Mouse (Mus musculus): ENCODE results near the gene Rce1. TPM values are rescaled to one million over a fixed set of nuclear protein-coding genes. Genes with fewer than 3 reads are reported as not detected.

Rce1 gene
- total RNA-seq, 1 experiment, result 63.6 TPM

GRCm38 (mm10) chr19:4628819-4629218 is 3.4 kb upstream of the Rce1 start:
- H3K36me3 ChIP-seq (ENCODE audit: control insufficient read depth, insufficient read depth, low read length, poor library complexity, severe bottlenecking), result peaks cover 3% of the 10 kb centered on the region; the same call in 1 of the 2 replicates
- DNase-seq (ENCODE audit: low read depth, low spot score), result peak; percentile 81
- no peaks in the 10 kb centered on the region for H3K9me3 ChIP-seq (ENCODE audit: control insufficient read depth, insufficient read depth, low read depth, low read length)
- no peak overlapping the region for H3K9ac ChIP-seq (ENCODE audit: insufficient read depth, low read depth, low read length, poor library complexity, severe bottlenecking)
- TF ChIP-seq ZNF384 (IDR thresholded peaks at IDR 0.05; ENCODE audit: low read depth, low read length) (peak; percentile 91), ZC3H11A (IDR thresholded peaks at IDR 0.05; ENCODE audit: borderline replicate concordance, low read depth, low read length) (peak; percentile 46; the same call in 1 of the 2 replicates), HCFC1 (IDR thresholded peaks at IDR 0.05; ENCODE audit: borderline replicate concordance, insufficient read depth, low read length) (no peak), CHD2 (IDR thresholded peaks at IDR 0.05; ENCODE audit: low read depth, low read length) (no peak)
- no peak overlapping the region for H3K27ac ChIP-seq (ENCODE audit: insufficient read depth, low read depth, low read length, poor library complexity, severe bottlenecking)
- in situ Hi-C loops (cut with MboI; ENCODE audit: low sequenced_read_pairs in 2 of 2, unreplicated experiment in 2 of 2), result loop anchor here (25.0 kb wide), 3 partner anchors 108 to 358 kb away; partner anchors contain the start of genes Mrpl11 (in 1 of the 2) and Npas4 (in 1 of the 2)
- peaks cover 0 to 6% of the 10 kb centered on the region in 2 experiments; a peak in 1 of 4 replicates for H3K4me1 ChIP-seq (ENCODE audit: control insufficient read depth in 2 of 2, insufficient read depth in 2 of 2, low read length in 2 of 2, poor library complexity in 1 of 2)
- no peak overlapping the region for H3K4me3 ChIP-seq (ENCODE audit: insufficient read depth in 1 of 2, low read depth in 1 of 2, low read length in 2 of 2, poor library complexity in 1 of 2, severe bottlenecking in 1 of 2)

DNA sequence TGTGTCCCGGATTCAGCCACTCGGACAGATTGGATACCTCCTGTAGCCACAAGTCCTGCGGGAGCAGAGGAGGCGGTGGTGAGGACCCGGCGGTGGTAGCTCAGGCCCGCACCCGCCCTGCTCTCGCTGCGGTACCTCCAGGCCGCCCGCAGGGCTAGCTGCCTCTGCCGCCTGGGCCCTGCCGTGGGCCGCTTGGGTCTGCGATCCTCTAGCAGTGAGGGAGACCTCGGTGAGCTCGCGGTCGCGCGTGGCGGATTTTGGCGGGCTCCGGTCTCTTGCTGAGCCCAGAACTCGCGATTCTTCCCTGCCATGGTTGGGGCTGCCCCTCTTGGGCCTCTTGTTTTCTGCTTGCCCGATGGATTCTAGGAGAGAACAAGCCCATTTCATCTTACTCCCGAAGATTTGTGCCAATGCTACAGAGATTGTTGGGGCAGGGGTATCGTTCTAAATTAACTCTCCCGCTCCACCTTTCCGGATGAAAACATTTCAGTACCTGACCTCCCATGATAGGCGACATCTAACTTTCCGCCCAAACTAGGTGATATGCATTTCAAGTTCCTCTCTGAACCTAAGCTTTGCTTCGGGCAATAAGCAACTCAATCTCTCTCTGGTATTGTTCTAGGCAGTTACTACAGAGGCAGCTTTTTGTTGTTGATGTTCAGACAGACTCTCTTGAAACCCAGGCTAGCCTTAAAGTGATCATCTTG is 541 bp upstream of the Rce1 start:
- H3K4me1 ChIP-seq (ENCODE audit: control insufficient read depth in 2 of 2, insufficient read depth in 2 of 2, low read length in 2 of 2, poor library complexity in 1 of 2), result peaks cover 0 to 6% of the 10 kb centered on the region in 2 experiments; a peak in 1 of 4 replicates
- H3K36me3 ChIP-seq (ENCODE audit: control insufficient read depth, insufficient read depth, low read length, poor library complexity, severe bottlenecking), result peaks cover 19% of the 10 kb centered on the region
- in situ Hi-C loops (cut with MboI; ENCODE audit: low sequenced_read_pairs in 2 of 2, unreplicated experiment in 2 of 2), result loop anchor here (25.0 kb wide), 3 partner anchors 111 to 361 kb away; partner anchors contain the start of genes Mrpl11 (in 1 of the 2) and Npas4 (in 1 of the 2)
- TF ChIP-seq CHD2 (IDR thresholded peaks at IDR 0.05; ENCODE audit: low read depth, low read length) (peak; percentile 55), ZC3H11A (IDR thresholded peaks at IDR 0.05; ENCODE audit: borderline replicate concordance, low read depth, low read length) (no peak)
- peak overlapping the region; percentile 68 for H3K27ac ChIP-seq (ENCODE audit: insufficient read depth, low read depth, low read length, poor library complexity, severe bottlenecking)
- H3K9me3 ChIP-seq (ENCODE audit: control insufficient read depth, insufficient read depth, low read depth, low read length), result no peaks in the 10 kb centered on the region
- H3K4me3 ChIP-seq (ENCODE audit: insufficient read depth in 1 of 2, low read depth in 1 of 2, low read length in 2 of 2, poor library complexity in 1 of 2, severe bottlenecking in 1 of 2), result peak overlapping the region; percentile 96 to 99
- H3K9ac ChIP-seq (ENCODE audit: insufficient read depth, low read depth, low read length, poor library complexity, severe bottlenecking), result peak overlapping the region; percentile 98
- DNase-seq (ENCODE audit: low read depth, low spot score), result no peak

GRCm38 (mm10) chr19:4624406-4625178 is 849 bp downstream of the Rce1 start:
- Histone ChIP-seq H3K4me1 (ENCODE audit: control insufficient read depth in 2 of 2, insufficient read depth in 2 of 2, low read length in 2 of 2, poor library complexity in 1 of 2) (peaks cover 0 to 8% of the 10 kb centered on the region in 2 experiments; a peak in 1 of 4 replicates), H3K9ac (ENCODE audit: insufficient read depth, low read depth, low read length, poor library complexity, severe bottlenecking) (peak overlapping the region; percentile 98), H3K27ac (ENCODE audit: insufficient read depth, low read depth, low read length, poor library complexity, severe bottlenecking) (no peak overlapping the region), H3K9me3 (ENCODE audit: control insufficient read depth, insufficient read depth, low read depth, low read length) (no peaks in the 10 kb centered on the region), H3K4me3 (ENCODE audit: insufficient read depth in 1 of 2, low read depth in 1 of 2, low read length in 2 of 2, poor library complexity in 1 of 2, severe bottlenecking in 1 of 2) (peak overlapping the region; percentile 96 to 99), H3K36me3 (ENCODE audit: control insufficient read depth, insufficient read depth, low read length, poor library complexity, severe bottlenecking) (peaks cover 20% of the 10 kb centered on the region)
- DNase-seq (ENCODE audit: low read depth, low spot score), result no peak
- TF ChIP-seq HCFC1 (IDR thresholded peaks at IDR 0.05; ENCODE audit: borderline replicate concordance, insufficient read depth, low read length) (no peak), CHD2 (IDR thresholded peaks at IDR 0.05; ENCODE audit: low read depth, low read length) (no peak), ZC3H11A (IDR thresholded peaks at IDR 0.05; ENCODE audit: borderline replicate concordance, low read depth, low read length) (no peak), MAFK (IDR thresholded peaks at IDR 0.05; ENCODE audit: insufficient read depth, low read depth, low read length) (no peak), ZNF384 (IDR thresholded peaks at IDR 0.05; ENCODE audit: low read depth, low read length) (no peak)
- in situ Hi-C loops (cut with MboI; ENCODE audit: low sequenced_read_pairs in 2 of 2, unreplicated experiment in 2 of 2), result loop anchor here (25.0 kb wide), 3 partner anchors 113 to 363 kb away; partner anchors contain the start of genes Mrpl11 (in 1 of the 2) and Npas4 (in 1 of the 2)

- peaks cover 0 to 10% of the 10 kb centered on the region in 2 experiments; a peak in 1 of 4 replicates for H3K4me1 ChIP-seq (ENCODE audit: control insufficient read depth in 2 of 2, insufficient read depth in 2 of 2, low read length in 2 of 2, poor library complexity in 1 of 2)
- H3K9me3 ChIP-seq (ENCODE audit: control insufficient read depth, insufficient read depth, low read depth, low read length), result no peaks in the 10 kb centered on the region
- no peak overlapping the region for H3K9ac ChIP-seq (ENCODE audit: insufficient read depth, low read depth, low read length, poor library complexity, severe bottlenecking)
- H3K36me3 ChIP-seq (ENCODE audit: control insufficient read depth, insufficient read depth, low read length, poor library complexity, severe bottlenecking), result peaks cover 20% of the 10 kb centered on the region
- H3K4me3 ChIP-seq (ENCODE audit: insufficient read depth in 1 of 2, low read depth in 1 of 2, low read length in 2 of 2, poor library complexity in 1 of 2, severe bottlenecking in 1 of 2), result no peak overlapping the region
- TF ChIP-seq ZNF384 (IDR thresholded peaks at IDR 0.05; ENCODE audit: low read depth, low read length), result no peak
- H3K27ac ChIP-seq (ENCODE audit: insufficient read depth, low read depth, low read length, poor library complexity, severe bottlenecking), result no peak overlapping the region
- DNase-seq (ENCODE audit: low read depth, low spot score), result no peak
- in situ Hi-C loops (cut with MboI; ENCODE audit: low sequenced_read_pairs in 2 of 2, unreplicated experiment in 2 of 2), result no loop called here
These were observed 1.4 kb downstream of the Rce1 start for GRCm38 (mm10) chr19:4624006-4624405.

Measured in ES-E14 (cell line).